Mouse (Mus musculus) limb, embryonic 10.5 days (tissue): ENCODE measurements around the gene Cd47. TPM values are rescaled to one million over a fixed set of nuclear protein-coding genes. Genes with fewer than 3 reads are reported as not detected.

Experiments used
- DNase-seq: peaks from one replicate; pipeline ENCODE4 v3.0.0-alpha.2; 2017; ENCODE audit warnings: low spot score
- H3K27ac ChIP-seq: fragments of 300-500 bp; sonication (generic); 2 replicates; pipeline ENCODE4 v1.5.1; 2016; ENCODE audit warnings: mild to moderate bottlenecking
- H3K27me3 ChIP-seq: fragments of 300-500 bp; sonication (generic); 2 replicates; pipeline ENCODE4 v1.6.1; 2016; ENCODE audit warnings: low read depth, mild to moderate bottlenecking; ENCODE audit not compliant: poor library complexity, severe bottlenecking
- H3K36me3 ChIP-seq: fragments of 300-500 bp; sonication (generic); 2 replicates; pipeline ENCODE4 v1.6.1; 2016; ENCODE audit warnings: mild to moderate bottlenecking, moderate library complexity
- H3K4me1 ChIP-seq: fragments of 300-500 bp; sonication (generic); 2 replicates; pipeline ENCODE4 v1.6.1; 2016
- H3K4me3 ChIP-seq: fragments of 300-500 bp; sonication (generic); 2 replicates; pipeline ENCODE4 v1.5.1; 2016; ENCODE audit warnings: mild to moderate bottlenecking, moderate library complexity
- H3K9me3 ChIP-seq: fragments of 300-500 bp; sonication (generic); replicated peaks from 2 replicates; pipeline ENCODE4 v1.6.1; 2016; ENCODE audit warnings: mild to moderate bottlenecking
- WGBS: fragments of 180-500 bp; shearing (Covaris S2); methylation state at CpG from one replicate; pipeline ENCODE4 v1.1.7; 2016; 5-methylcytosine and 5-hydroxymethylcytosine counted together
- polyA plus RNA-seq: library from polyadenylated mRNA; unstranded; fragments of >200 nt; fragmentation: Nextera tagmentation; extraction: Ambion mirVana; gene quantifications from 2 replicates; pipeline ENCODE4 v1.2.1, GENCODE M21; 2016

Cd47 gene
- polyA plus RNA-seq: 21.3 and 26.6 TPM in 2 replicates

GRCm38 (mm10) chr16:49799597-49800561 lies at the start of gene Cd47:
TSS of gene Cd47 (plus strand) at chr16:49800533.
- no peak within 1 kb of the TSS for H3K27ac ChIP-seq
- no peaks in the 10 kb centered on the region for H3K9me3 ChIP-seq
- H3K4me1 ChIP-seq: peaks cover 25% of the 10 kb centered on the region
- H3K36me3 ChIP-seq: no peaks in the 10 kb centered on the region
- no peak within 1 kb of the TSS for H3K4me3 ChIP-seq
- 86% methylated on average over 10 of the region's 10 CpGs for WGBS
- H3K27me3 ChIP-seq: 0 out of 2 replicates have a peak, but pooled peaks cover 2% of the 10 kb centered on the region
- DNase-seq: no peak

GRCm38 (mm10) chr16:49752906-49753305 lies 47.4 kb upstream of the Cd47 start:
- Histone ChIP-seq H3K9me3 (no peaks in the 10 kb centered on the region), H3K27me3 (no peaks in the 10 kb centered on the region), H3K36me3 (no peaks in the 10 kb centered on the region), H3K4me3 (no peak overlapping the region), H3K27ac (no peak overlapping the region), H3K4me1 (no peaks in the 10 kb centered on the region)
- DNase-seq: no peak
- WGBS: 71% methylated on average over 1 of the region's 1 CpGs

- H3K27me3 ChIP-seq: no peaks in the 10 kb centered on the region
- no peak overlapping the region for H3K4me3 ChIP-seq
- 28% methylated on average over 3 of the region's 3 CpGs for WGBS
- DNase-seq: no peak
- no peak overlapping the region for H3K27ac ChIP-seq
- H3K9me3 ChIP-seq: no peaks in the 10 kb centered on the region
- no peaks in the 10 kb centered on the region for H3K36me3 ChIP-seq
- H3K4me1 ChIP-seq: no peaks in the 10 kb centered on the region
Observed at GRCm38 (mm10) chr16:49753318-49753717, 47.0 kb upstream of the Cd47 start.

- Histone ChIP-seq H3K4me1 (no peaks in the 10 kb centered on the region), H3K36me3 (no peaks in the 10 kb centered on the region), H3K9me3 (no peaks in the 10 kb centered on the region), H3K27ac (no peak overlapping the region), H3K27me3 (no peaks in the 10 kb centered on the region), H3K4me3 (no peak overlapping the region)
- DNase-seq: no peak
- WGBS: 84% methylated on average over 17 of the region's 17 CpGs
Observed at GRCm38 (mm10) chr16:49760517-49761203, 39.7 kb upstream of the Cd47 start.

- H3K9me3 ChIP-seq: no peaks in the 10 kb centered on the region
- no peaks in the 10 kb centered on the region for H3K27me3 ChIP-seq
- no peaks in the 10 kb centered on the region for H3K36me3 ChIP-seq
- no peak overlapping the region for H3K27ac ChIP-seq
- H3K4me3 ChIP-seq: no peak overlapping the region
- no peaks in the 10 kb centered on the region for H3K4me1 ChIP-seq
- DNase-seq: no peak
- 89% methylated on average over 5 of the region's 5 CpGs for WGBS
Observed at GRCm38 (mm10) chr16:49761981-49762380, 38.4 kb upstream of the Cd47 start.

DNA sequence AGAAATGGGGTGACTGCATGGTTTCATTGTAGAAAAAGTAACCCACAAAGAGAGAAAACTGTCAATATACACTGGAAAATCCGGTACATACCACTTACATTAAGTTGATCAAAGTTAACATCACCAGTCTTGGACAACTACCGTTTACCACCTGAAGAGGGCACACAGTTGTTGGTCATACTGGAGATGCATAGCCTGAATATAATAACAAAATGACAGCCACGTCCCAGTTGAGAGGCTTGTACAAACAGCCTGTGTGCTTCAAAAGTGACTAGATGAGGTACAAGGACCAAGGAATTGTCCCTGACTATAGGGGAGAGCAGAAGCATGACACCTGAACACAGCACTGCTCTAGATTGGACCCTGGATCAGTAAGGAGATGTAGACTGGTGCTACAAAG lies 34.0 kb upstream of the Cd47 start:
- no peak overlapping the region for H3K4me3 ChIP-seq
- 69% methylated on average over 3 of the region's 3 CpGs for whole genome bisulfite sequencing
- H3K27ac ChIP-seq: no peak overlapping the region
- no peaks in the 10 kb centered on the region for H3K36me3 ChIP-seq
- no peaks in the 10 kb centered on the region for H3K4me1 ChIP-seq
- H3K27me3 ChIP-seq: no peaks in the 10 kb centered on the region
- H3K9me3 ChIP-seq: no peaks in the 10 kb centered on the region
- DNase-seq: no peak

DNA sequence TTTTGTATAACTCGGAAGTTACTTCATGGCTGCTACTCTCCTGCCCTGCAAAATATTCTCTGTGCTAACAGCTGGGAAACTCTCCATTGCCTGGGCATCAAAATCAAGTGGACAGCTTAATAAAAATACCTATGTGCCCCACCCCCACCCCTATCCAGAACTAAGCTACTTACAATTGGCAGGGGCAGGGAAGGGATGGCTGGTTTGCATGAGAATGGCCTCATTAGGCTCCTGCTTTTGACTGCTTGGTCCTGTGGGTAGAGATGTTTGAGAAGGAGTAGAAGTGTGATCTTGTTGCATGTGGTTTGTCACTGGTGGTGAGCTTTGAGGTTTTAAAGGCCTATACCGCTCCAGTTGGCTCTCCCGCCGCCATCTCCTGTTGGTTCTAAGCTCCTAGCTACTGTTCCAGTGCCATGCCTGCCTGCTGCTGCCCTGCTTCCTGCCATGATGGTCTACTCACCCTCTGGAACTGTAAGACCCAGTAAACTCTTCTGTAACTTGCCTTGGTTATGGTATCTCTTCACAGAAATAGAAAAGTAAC lies 31.8 kb upstream of the Cd47 start:
- Histone ChIP-seq H3K9me3 (no peaks in the 10 kb centered on the region), H3K4me1 (no peaks in the 10 kb centered on the region), H3K27ac (no peak overlapping the region), H3K27me3 (no peaks in the 10 kb centered on the region), H3K36me3 (no peaks in the 10 kb centered on the region), H3K4me3 (no peak overlapping the region)
- whole genome bisulfite sequencing: 92% methylated on average over 4 of the region's 4 CpGs
- DNase-seq: no peak

GRCm38 (mm10) chr16:49769831-49770261 lies 30.5 kb upstream of the Cd47 start:
- whole genome bisulfite sequencing: 86% methylated on average over 2 of the region's 2 CpGs

DNA sequence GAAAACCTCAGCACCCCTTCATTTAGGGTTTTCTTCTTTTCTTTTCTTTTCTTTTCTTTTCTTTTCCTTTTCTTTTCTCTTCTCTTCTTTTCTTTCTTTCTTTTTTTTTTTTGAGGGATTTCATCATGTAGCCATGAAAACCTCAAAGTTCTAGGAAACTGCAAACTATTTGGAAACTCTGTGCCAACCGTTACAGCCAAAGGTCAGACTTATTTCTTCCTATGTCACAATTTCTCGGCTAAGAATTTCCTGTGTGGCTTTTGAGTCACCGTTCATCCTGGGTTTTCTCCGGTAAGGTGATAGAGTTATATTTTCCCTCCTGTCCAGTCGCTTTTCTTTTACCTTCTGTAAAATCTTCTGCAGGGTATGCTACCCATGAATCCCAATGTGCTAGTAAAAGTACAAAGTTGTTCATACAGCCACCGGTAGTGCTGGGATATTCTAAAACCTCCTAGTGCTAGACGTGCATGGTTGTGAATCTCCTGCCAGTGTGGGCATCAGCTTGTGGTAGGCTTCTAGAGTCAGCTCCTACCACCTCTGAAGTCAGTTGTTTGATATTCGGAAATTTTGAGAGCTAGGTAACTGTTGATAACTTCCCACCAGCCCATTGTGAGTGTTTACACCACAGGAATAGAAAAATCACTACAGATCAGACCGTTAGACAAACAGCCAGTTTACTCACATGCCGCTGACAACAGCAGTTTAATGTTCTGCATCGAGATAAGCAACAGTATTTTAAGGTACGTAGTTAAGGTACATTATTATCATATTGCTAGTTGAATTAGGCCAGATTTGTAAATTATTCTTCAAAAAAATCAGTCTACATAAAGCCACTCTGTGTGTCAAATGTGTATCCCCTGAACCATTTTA lies 29.8 kb upstream of the Cd47 start:
- H3K27me3 ChIP-seq: no peaks in the 10 kb centered on the region
- no peak for DNase-seq
- no peaks in the 10 kb centered on the region for H3K36me3 ChIP-seq
- H3K4me1 ChIP-seq: no peaks in the 10 kb centered on the region
- no peak overlapping the region for H3K27ac ChIP-seq
- 90% methylated on average over 12 of the region's 12 CpGs for WGBS
- H3K4me3 ChIP-seq: no peak overlapping the region
- H3K9me3 ChIP-seq: no peaks in the 10 kb centered on the region

More at GRCm38 (mm10) chr16:49769831-49770261, 30.5 kb upstream of the Cd47 start:
- Histone ChIP-seq H3K4me1 (no peaks in the 10 kb centered on the region), H3K36me3 (no peaks in the 10 kb centered on the region), H3K27ac (no peak overlapping the region), H3K27me3 (no peaks in the 10 kb centered on the region), H3K9me3 (no peaks in the 10 kb centered on the region), H3K4me3 (no peak overlapping the region)
- no peak for DNase-seq

- Histone ChIP-seq H3K9me3 (no peaks in the 10 kb centered on the region), H3K4me3 (no peak overlapping the region), H3K4me1 (no peaks in the 10 kb centered on the region), H3K36me3 (no peaks in the 10 kb centered on the region), H3K27ac (no peak overlapping the region), H3K27me3 (no peaks in the 10 kb centered on the region)
- WGBS: 87% methylated on average over 7 of the region's 7 CpGs
- no peak for DNase-seq
Observed at GRCm38 (mm10) chr16:49771609-49772396, 28.5 kb upstream of the Cd47 start.

- Histone ChIP-seq H3K4me1 (no peaks in the 10 kb centered on the region), H3K4me3 (no peak overlapping the region), H3K36me3 (no peaks in the 10 kb centered on the region), H3K27me3 (no peaks in the 10 kb centered on the region), H3K27ac (no peak overlapping the region), H3K9me3 (no peaks in the 10 kb centered on the region)
- WGBS: 46% methylated on average over 1 of the region's 1 CpGs
- DNase-seq: no peak
Observed at GRCm38 (mm10) chr16:49772576-49772975, 27.8 kb upstream of the Cd47 start.

DNA sequence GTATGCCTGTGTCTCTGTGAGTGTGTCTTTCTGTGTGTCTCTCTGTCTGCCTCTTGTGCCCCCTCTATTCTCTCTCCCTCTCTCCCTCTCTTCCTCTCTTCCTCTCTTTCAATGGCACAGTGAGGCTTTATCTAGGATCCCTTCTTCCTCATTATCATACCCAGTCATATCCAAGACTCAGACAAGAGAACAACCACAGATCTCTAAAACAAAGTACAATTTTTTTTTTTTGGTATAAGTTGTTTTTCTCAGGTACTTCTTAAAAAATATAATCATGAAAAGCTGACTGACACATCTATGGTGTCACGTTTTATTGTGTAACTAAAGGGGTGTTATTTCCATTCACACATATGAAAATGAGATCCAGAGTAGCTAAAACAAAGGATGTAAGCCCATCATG lies 27.3 kb upstream of the Cd47 start:
- no peak overlapping the region for H3K4me3 ChIP-seq
- no peak overlapping the region for H3K27ac ChIP-seq
- H3K4me1 ChIP-seq: no peaks in the 10 kb centered on the region
- no peaks in the 10 kb centered on the region for H3K27me3 ChIP-seq
- H3K9me3 ChIP-seq: no peaks in the 10 kb centered on the region
- H3K36me3 ChIP-seq: no peaks in the 10 kb centered on the region
- WGBS: 82% methylated on average over 1 of the region's 1 CpGs
- no peak for DNase-seq
